Mouse (Mus musculus) cerebellum, adult (tissue): ENCODE measurements around the gene Marveld3.

ENCODE experiments used
- ATAC-seq: cut with Nextera tagmentation; 2 replicates; pipeline ENCODE4 v1.9.2; 2017; ENCODE audit warnings: mild to moderate bottlenecking, moderate library complexity, mixed read lengths; ENCODE audit not compliant: insufficient number of reproducible peaks, low FRiP score, low TSS enrichment

Marveld3 gene

DNA sequence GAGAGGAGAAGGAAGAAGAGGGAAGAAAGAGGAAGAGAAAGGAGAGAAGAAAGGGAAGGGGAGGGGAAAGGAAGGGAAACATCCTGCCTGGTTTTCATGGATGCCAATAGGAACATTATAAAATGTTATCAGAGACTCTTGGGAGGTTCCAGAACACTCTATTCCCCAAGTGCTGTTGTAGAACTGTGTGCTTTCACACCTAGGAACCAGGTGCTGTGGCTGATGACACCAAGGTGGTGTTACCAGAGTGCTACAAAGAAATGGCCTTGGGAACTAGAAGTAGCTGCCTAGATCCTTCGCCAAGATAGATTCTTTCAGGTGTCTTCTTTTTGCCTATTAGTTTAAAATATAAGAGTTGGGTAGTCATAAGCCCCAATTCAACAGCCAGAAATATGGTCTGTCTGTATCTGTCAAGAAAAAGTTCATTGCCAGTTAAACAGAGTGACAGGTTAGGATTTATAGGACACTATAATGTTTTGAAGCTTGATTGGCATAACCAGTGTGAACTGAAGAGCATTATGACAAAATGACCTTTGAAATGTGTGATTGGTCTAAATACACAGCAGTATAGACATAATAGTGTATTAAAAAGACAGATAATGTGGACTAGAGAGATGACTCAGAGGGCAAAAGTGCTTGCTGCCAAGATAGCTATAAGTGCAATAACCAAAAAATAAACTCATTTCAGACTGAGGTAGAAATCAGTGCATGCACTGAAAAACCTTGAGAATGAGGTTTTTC lies 56.9 kb downstream of the Marveld3 start:
- no peak for ATAC-seq

DNA sequence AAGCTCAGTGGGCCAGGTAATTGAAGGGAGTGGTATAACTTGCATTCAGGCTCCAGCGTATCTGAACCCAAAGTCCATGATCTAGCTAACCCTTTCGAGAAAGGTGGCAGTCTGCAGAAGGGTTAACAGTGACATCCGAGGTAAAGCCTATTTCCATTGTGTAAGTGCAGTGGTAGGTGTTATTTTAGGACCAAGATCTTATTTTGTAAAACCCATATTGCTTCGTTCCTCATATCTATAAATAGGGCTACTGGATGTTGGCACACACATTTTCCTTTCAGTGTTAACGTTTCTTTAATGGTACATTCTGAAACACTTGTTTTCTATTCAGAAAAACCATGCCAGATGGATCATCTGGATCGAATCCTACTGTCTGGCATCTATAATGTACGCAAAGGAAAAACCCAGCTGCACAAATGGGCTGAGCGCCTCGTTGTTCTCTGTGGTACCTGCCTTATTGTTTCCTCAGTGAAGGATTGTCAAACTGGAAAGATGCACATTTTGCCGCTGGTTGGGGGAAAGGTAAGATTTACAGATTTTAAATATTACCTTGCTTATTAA lies 58.0 kb downstream of the Marveld3 start:
- no peak for ATAC-seq

DNA sequence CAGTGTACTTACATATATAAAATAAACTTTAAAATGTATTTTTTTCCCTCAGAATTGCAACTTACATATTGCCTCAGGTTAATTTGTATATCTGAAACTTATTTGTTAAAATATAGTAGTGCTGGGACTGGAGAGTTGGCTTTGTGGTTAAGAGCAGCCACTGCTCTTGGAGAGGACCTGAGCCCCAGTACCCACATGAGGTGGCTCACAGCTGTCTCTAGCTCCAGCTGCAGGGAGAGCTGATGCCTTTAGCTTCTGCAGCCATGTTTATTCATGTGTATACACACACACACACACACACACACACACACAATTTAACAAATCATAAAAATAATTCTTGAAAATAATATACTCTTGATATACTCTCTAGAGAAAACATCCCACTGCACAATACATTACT lies 59.6 kb downstream of the Marveld3 start:
- ATAC-seq: no peak
